Mouse (Mus musculus) NIH3T3 (cell line): Measurements from ENCODE around the gene Prl2c2.

Source experiments
- DNase-seq: peaks from one replicate; pipeline ENCODE4 v3.0.0-alpha.2; 2012; ENCODE audit warnings: low read depth

Prl2c2 gene

DNA sequence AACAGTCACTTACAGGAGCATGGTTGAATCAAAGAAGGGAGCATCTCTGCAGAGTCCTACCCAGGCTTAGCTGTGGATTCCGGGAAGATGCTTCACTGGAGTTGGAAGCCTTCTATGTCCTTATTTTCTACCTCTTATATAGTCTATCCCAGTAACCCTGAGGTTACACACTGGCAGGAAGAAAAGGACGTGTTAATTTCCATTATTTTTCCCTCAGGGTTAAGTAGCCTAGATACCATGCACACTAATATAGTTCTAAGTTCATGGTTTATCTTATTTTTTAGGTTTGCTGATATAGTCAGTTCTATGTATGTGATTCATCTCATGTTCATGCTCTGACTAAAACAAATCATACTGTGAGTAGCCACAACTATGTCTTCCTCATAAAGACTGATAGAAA is at the start of gene Prl2c2:
Prl2c2 (minus strand) TSS at position 101 of the 400 bp plus-strand sequence.
- DNase-seq: peak; percentile 18

DNA sequence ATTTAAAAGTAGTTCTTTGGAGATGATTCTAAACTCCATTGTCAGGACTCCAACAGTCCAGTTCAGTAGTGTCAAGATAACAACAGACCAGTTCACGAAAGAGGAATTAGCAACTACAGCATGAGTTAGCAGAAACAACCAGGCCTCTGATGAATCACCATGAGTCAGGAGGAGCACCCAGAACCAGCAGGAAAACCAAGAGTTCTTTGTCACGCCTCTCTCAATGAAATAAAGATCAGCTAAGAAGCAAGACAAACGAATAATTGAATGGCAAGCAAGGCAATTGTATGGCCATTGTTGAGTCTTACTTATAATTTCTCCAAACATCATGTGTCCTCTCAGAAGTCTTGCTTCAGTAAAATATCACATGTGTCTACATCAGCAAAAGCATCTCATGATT is 20.7 kb upstream of the Prl2c2 start:
- peak; percentile 57 for DNase-seq

DNA sequence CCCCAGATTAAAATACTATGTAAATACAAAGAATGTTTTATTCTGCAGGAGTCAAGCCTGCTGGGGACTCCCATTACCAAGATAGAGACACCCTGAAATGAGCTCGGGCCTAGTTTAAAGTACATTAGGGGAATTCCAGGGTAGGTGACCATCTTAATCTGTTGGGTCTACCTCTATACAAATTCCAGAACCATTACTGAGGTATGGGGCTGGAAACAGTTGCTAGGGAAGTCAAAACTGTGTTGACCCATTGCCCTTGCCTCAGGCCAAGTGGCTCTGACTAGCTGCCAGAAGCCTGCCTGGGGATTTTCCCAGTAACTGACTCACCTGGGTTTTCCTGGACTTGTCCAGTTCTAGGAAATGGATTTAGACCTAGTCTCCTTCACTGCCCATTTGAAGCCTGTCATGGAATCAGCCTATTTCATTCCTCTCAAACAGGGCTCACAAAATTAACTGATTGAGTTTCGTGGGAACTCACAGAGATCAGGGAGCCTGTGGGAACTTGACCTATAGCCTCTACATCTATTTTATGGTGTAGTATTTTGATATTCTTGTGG is 8.9 kb upstream of the Prl2c2 start:
- DNase-seq: peak; percentile 32
